Mouse (Mus musculus) CH12.LX (cell line): ENCODE data around the gene Npas2.

Experiments used
- E2F4 ChIP-seq: IDR thresholded peaks from 2 replicates; pipeline ENCODE4 v1.6.1; 2011; ENCODE audit warnings: low read depth, low read length, improper control_type of control experiment; ENCODE audit not compliant: insufficient replicate concordance
- POLR2A ChIP-seq: IDR thresholded peaks from 2 replicates; pipeline ENCODE4 v1.6.1; 2011; ENCODE audit warnings: low read depth, mild to moderate bottlenecking, improper control_type of control experiment, low read length
- UBTF ChIP-seq: IDR thresholded peaks from 2 replicates; pipeline ENCODE4 v1.6.1; 2012; ENCODE audit warnings: low read depth, mild to moderate bottlenecking, inconsistent platforms, low read length, improper control_type of control experiment, moderate library complexity

DNA sequence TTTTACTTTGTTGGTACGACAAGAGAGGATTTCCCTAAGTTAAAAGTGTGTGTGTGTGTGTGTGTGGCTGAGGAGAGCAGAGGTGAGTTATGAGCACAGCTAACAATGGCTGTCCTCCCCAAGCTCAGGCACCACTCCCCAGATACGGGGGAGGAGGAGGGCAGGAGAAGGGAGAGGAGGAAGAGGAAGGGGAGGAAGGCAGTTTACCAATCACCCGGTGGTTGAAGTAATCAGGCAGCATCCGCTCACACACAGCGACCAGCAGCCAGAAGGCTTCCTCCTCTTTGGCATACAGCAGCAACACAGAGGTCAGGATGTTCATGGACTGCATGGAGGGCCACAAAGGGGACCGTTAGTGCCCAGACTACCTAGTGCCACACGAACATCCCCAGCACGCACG, 191.4 kb downstream of the Npas2 start:
- TF ChIP-seq E2F4: no peak
- no peak for TF ChIP-seq POLR2A
- no peak for TF ChIP-seq UBTF
